Mouse (Mus musculus): Measurements from ENCODE around the gene Map4k5. TPM values are rescaled to one million over a fixed set of nuclear protein-coding genes. Genes with fewer than 3 reads are reported as not detected.

Map4k5 gene
- 28.7 and 29.6 TPM in 2 replicates for polyA plus RNA-seq (2015; fragmentation: Nextera tagmentation; extraction: Ambion mirVana)

GRCm38 (mm10) chr12:69892371-69893251, at the start of gene Map4k5, which contains the start of gene Atl1:
Gene Map4k5, minus strand, starts transcription at chr12:69893200.
Gene Atl1, plus strand, starts transcription at chr12:69892614.
- peak; percentile 95 for ATAC-seq (ENCODE audit: insufficient read depth, low FRiP score, low read depth)
- H3K27ac ChIP-seq, result peak within 1 kb of the TSS; percentile 93
- peak within 1 kb of the TSS; percentile 65 for H3K4me2 ChIP-seq
- H3K9ac ChIP-seq, result peak within 1 kb of the TSS; percentile 93
- H3K4me1 ChIP-seq, result peaks cover 22% of the 10 kb centered on the region
- no peaks in the 10 kb centered on the region for H3K9me3 ChIP-seq
- H3K36me3 ChIP-seq, result no peaks in the 10 kb centered on the region
- H3K27me3 ChIP-seq (replicated peaks), result no peaks in the 10 kb centered on the region
- WGBS, result under 1% methylated on average over 112 of the region's 118 CpGs
- peak within 1 kb of the TSS; percentile 86 for H3K4me3 ChIP-seq (replicated peaks)

GRCm38 (mm10) chr12:69941655-69942329, 48.8 kb upstream of the Map4k5 start:
- Histone ChIP-seq H3K27me3 (replicated peaks) (no peaks in the 10 kb centered on the region), H3K36me3 (no peaks in the 10 kb centered on the region), H3K27ac (no peak overlapping the region), H3K9me3 (no peaks in the 10 kb centered on the region), H3K4me2 (no peak overlapping the region), H3K4me3 (replicated peaks) (no peak overlapping the region), H3K9ac (no peak overlapping the region), H3K4me1 (no peaks in the 10 kb centered on the region)
- ATAC-seq (ENCODE audit: insufficient read depth, low FRiP score, low read depth), result no peak
- WGBS, result 36% methylated on average over 1 of the region's 1 CpGs

GRCm38 (mm10) chr12:69939291-69939690, 46.3 kb upstream of the Map4k5 start:
- H3K36me3 ChIP-seq, result no peaks in the 10 kb centered on the region

GRCm38 (mm10) chr12:69937731-69938130, 44.7 kb upstream of the Map4k5 start:
- ATAC-seq (ENCODE audit: insufficient read depth, low FRiP score, low read depth), result no peak
- no peaks in the 10 kb centered on the region for H3K27me3 ChIP-seq (replicated peaks)
- no peak overlapping the region for H3K27ac ChIP-seq
- no peaks in the 10 kb centered on the region for H3K4me1 ChIP-seq
- no peaks in the 10 kb centered on the region for H3K9me3 ChIP-seq
- 69% methylated on average over 5 of the region's 5 CpGs for WGBS
- H3K36me3 ChIP-seq, result no peaks in the 10 kb centered on the region
- no peak overlapping the region for H3K4me3 ChIP-seq (replicated peaks)
- H3K9ac ChIP-seq, result no peak overlapping the region
- H3K4me2 ChIP-seq, result no peak overlapping the region

More at GRCm38 (mm10) chr12:69939291-69939690, 46.3 kb upstream of the Map4k5 start:
- Histone ChIP-seq H3K27ac (no peak overlapping the region), H3K9me3 (no peaks in the 10 kb centered on the region), H3K27me3 (replicated peaks) (no peaks in the 10 kb centered on the region), H3K4me2 (no peak overlapping the region), H3K4me3 (replicated peaks) (no peak overlapping the region), H3K4me1 (no peaks in the 10 kb centered on the region), H3K9ac (no peak overlapping the region)
- no peak for ATAC-seq (ENCODE audit: insufficient read depth, low FRiP score, low read depth)
- WGBS, result 71% methylated on average over 2 of the region's 2 CpGs

GRCm38 (mm10) chr12:69926716-69927115, 33.7 kb upstream of the Map4k5 start:
- H3K4me2 ChIP-seq, result no peak overlapping the region
- no peak overlapping the region for H3K9ac ChIP-seq
- no peaks in the 10 kb centered on the region for H3K9me3 ChIP-seq
- H3K4me3 ChIP-seq (replicated peaks), result no peak overlapping the region
- no peaks in the 10 kb centered on the region for H3K4me1 ChIP-seq
- H3K27me3 ChIP-seq (replicated peaks), result no peaks in the 10 kb centered on the region
- 48% methylated on average over 7 of the region's 7 CpGs for WGBS
- H3K36me3 ChIP-seq, result no peaks in the 10 kb centered on the region
- ATAC-seq (ENCODE audit: insufficient read depth, low FRiP score, low read depth), result no peak; the same call in 1 of the 2 replicates
- H3K27ac ChIP-seq, result no peak overlapping the region

- no peak overlapping the region for H3K9ac ChIP-seq
- H3K4me1 ChIP-seq, result no peaks in the 10 kb centered on the region
- no peak overlapping the region for H3K27ac ChIP-seq
- no peak for ATAC-seq (ENCODE audit: insufficient read depth, low FRiP score, low read depth)
- H3K4me3 ChIP-seq (replicated peaks), result no peak overlapping the region
- 18% methylated on average over 5 of the region's 5 CpGs for WGBS
- no peaks in the 10 kb centered on the region for H3K9me3 ChIP-seq
- no peaks in the 10 kb centered on the region for H3K27me3 ChIP-seq (replicated peaks)
- H3K4me2 ChIP-seq, result no peak overlapping the region
- no peaks in the 10 kb centered on the region for H3K36me3 ChIP-seq
These were observed 31.0 kb upstream of the Map4k5 start for GRCm38 (mm10) chr12:69924012-69924411.

GRCm38 (mm10) chr12:69923603-69924002, 30.6 kb upstream of the Map4k5 start:
- no peaks in the 10 kb centered on the region for H3K27me3 ChIP-seq (replicated peaks)
- H3K36me3 ChIP-seq, result no peaks in the 10 kb centered on the region
- whole genome bisulfite sequencing, result 56% methylated on average over 3 of the region's 3 CpGs
- no peaks in the 10 kb centered on the region for H3K4me1 ChIP-seq
- ATAC-seq (ENCODE audit: insufficient read depth, low FRiP score, low read depth), result no peak
- no peak overlapping the region for H3K27ac ChIP-seq
- H3K4me3 ChIP-seq (replicated peaks), result no peak overlapping the region
- no peaks in the 10 kb centered on the region for H3K9me3 ChIP-seq
- H3K4me2 ChIP-seq, result no peak overlapping the region
- no peak overlapping the region for H3K9ac ChIP-seq

GRCm38 (mm10) chr12:69923128-69923527, 30.1 kb upstream of the Map4k5 start:
- Histone ChIP-seq H3K27ac (no peak overlapping the region), H3K4me1 (no peaks in the 10 kb centered on the region), H3K27me3 (replicated peaks) (no peaks in the 10 kb centered on the region), H3K9ac (no peak overlapping the region), H3K4me3 (replicated peaks) (no peak overlapping the region), H3K4me2 (no peak overlapping the region), H3K36me3 (no peaks in the 10 kb centered on the region), H3K9me3 (no peaks in the 10 kb centered on the region)
- 74% methylated on average over 3 of the region's 3 CpGs for WGBS
- ATAC-seq (ENCODE audit: insufficient read depth, low FRiP score, low read depth), result no peak

GRCm38 (mm10) chr12:69922099-69922498, 29.1 kb upstream of the Map4k5 start:
- H3K9ac ChIP-seq, result no peak overlapping the region
- H3K9me3 ChIP-seq, result no peaks in the 10 kb centered on the region
- no peak overlapping the region for H3K4me3 ChIP-seq (replicated peaks)
- no peaks in the 10 kb centered on the region for H3K4me1 ChIP-seq
- H3K27me3 ChIP-seq (replicated peaks), result no peaks in the 10 kb centered on the region
- H3K4me2 ChIP-seq, result no peak overlapping the region
- WGBS, result 56% methylated on average over 1 of the region's 1 CpGs
- H3K36me3 ChIP-seq, result no peaks in the 10 kb centered on the region
- ATAC-seq (ENCODE audit: insufficient read depth, low FRiP score, low read depth), result no peak
- no peak overlapping the region for H3K27ac ChIP-seq

GRCm38 (mm10) chr12:69917870-69918269, 24.9 kb upstream of the Map4k5 start:
- Histone ChIP-seq H3K4me1 (no peaks in the 10 kb centered on the region), H3K9me3 (no peaks in the 10 kb centered on the region), H3K4me3 (replicated peaks) (no peak overlapping the region), H3K27me3 (replicated peaks) (no peaks in the 10 kb centered on the region), H3K27ac (no peak overlapping the region), H3K4me2 (no peak overlapping the region), H3K36me3 (no peaks in the 10 kb centered on the region), H3K9ac (no peak overlapping the region)
- 84% methylated on average over 2 of the region's 2 CpGs for WGBS
- no peak for ATAC-seq (ENCODE audit: insufficient read depth, low FRiP score, low read depth)

- Histone ChIP-seq H3K4me1 (peaks cover 8% of the 10 kb centered on the region), H3K4me3 (replicated peaks) (no peak overlapping the region), H3K9ac (no peak overlapping the region), H3K27ac (no peak overlapping the region), H3K27me3 (replicated peaks) (no peaks in the 10 kb centered on the region), H3K9me3 (no peaks in the 10 kb centered on the region), H3K36me3 (no peaks in the 10 kb centered on the region), H3K4me2 (no peak overlapping the region)
- ATAC-seq (ENCODE audit: insufficient read depth, low FRiP score, low read depth), result no peak
- WGBS, result 80% methylated on average over 7 of the region's 7 CpGs
These were observed 19.7 kb upstream of the Map4k5 start for GRCm38 (mm10) chr12:69912737-69913136.

GRCm38 (mm10) chr12:69911906-69912305, 18.9 kb upstream of the Map4k5 start:
- ATAC-seq (ENCODE audit: insufficient read depth, low FRiP score, low read depth), result no peak
- Histone ChIP-seq H3K27ac (no peak overlapping the region), H3K27me3 (replicated peaks) (no peaks in the 10 kb centered on the region), H3K9me3 (no peaks in the 10 kb centered on the region), H3K36me3 (no peaks in the 10 kb centered on the region), H3K9ac (no peak overlapping the region), H3K4me3 (replicated peaks) (no peak overlapping the region), H3K4me2 (no peak overlapping the region), H3K4me1 (peaks cover 8% of the 10 kb centered on the region)
- 85% methylated on average over 7 of the region's 7 CpGs for WGBS
